Mouse (Mus musculus) midbrain, embryonic 10.5 days (tissue): ENCODE data around the gene Naxd. TPM values are rescaled to one million over a fixed set of nuclear protein-coding genes. Genes with fewer than 3 reads are reported as not detected.
"Not testable (repeated sequence)": the region's sequence is repeated elsewhere in the genome, so short reads cannot be mapped to it uniquely, and the experiment has no call there.

Experiments
- DNase-seq: peaks from one replicate; pipeline ENCODE4 v3.0.0-alpha.2; 2017; ENCODE audit warnings: low spot score
- H3K27ac ChIP-seq: fragments of 300-500 bp; sonication (generic); replicated peaks from 2 replicates; pipeline ENCODE4 v1.5.1; 2016; ENCODE audit warnings: mild to moderate bottlenecking
- H3K27me3 ChIP-seq: fragments of 300-500 bp; sonication (generic); 2 replicates; pipeline ENCODE4 v1.6.1; 2016; ENCODE audit warnings: low read depth, mild to moderate bottlenecking; ENCODE audit not compliant: poor library complexity, severe bottlenecking
- H3K36me3 ChIP-seq: fragments of 300-500 bp; sonication (generic); 2 replicates; pipeline ENCODE4 v1.6.1; 2016; ENCODE audit warnings: mild to moderate bottlenecking, moderate library complexity
- H3K4me1 ChIP-seq: fragments of 300-500 bp; sonication (generic); 2 replicates; pipeline ENCODE4 v1.6.1; 2016
- H3K4me3 ChIP-seq: fragments of 300-500 bp; sonication (generic); 2 replicates; pipeline ENCODE4 v1.5.1; 2016; ENCODE audit warnings: mild to moderate bottlenecking, moderate library complexity
- H3K9me3 ChIP-seq: fragments of 300-500 bp; sonication (generic); replicated peaks from 2 replicates; pipeline ENCODE4 v1.6.1; 2016; ENCODE audit warnings: mild to moderate bottlenecking
- WGBS: fragments of 180-500 bp; shearing (Covaris S2); methylation state at CpG from one replicate; pipeline ENCODE4 v1.1.7; 2016; 5-methylcytosine and 5-hydroxymethylcytosine counted together
- polyA plus RNA-seq: library from polyadenylated mRNA; unstranded; fragments of >200 nt; fragmentation: Nextera tagmentation; extraction: Ambion mirVana; gene quantifications from 2 replicates; pipeline ENCODE4 v1.2.1, GENCODE M21; 2016

Naxd gene
- polyA plus RNA-seq, 1 experiment from 2014 or later, result 114 TPM

- no peak for DNase-seq
- Histone ChIP-seq H3K4me3 (no peak overlapping the region), H3K4me1 (peaks cover 21% of the 10 kb centered on the region), H3K27ac (no peak overlapping the region), H3K9me3 (no peaks in the 10 kb centered on the region), H3K36me3 (peaks cover 42% of the 10 kb centered on the region), H3K27me3 (no peaks in the 10 kb centered on the region)
- 79% methylated on average over 18 of the region's 18 CpGs for WGBS
Observed at GRCm38 (mm10) chr8:11530155-11530770, 33.0 kb downstream of the Naxd start.

GRCm38 (mm10) chr8:11530849-11531248, 33.5 kb downstream of the Naxd start:
- no peak overlapping the region for H3K27ac ChIP-seq
- WGBS, result 56% methylated on average over 4 of the region's 4 CpGs
- H3K27me3 ChIP-seq, result no peaks in the 10 kb centered on the region
- peaks cover 42% of the 10 kb centered on the region for H3K36me3 ChIP-seq
- H3K4me1 ChIP-seq, result peaks cover 27% of the 10 kb centered on the region
- DNase-seq, result no peak
- H3K4me3 ChIP-seq, result no peak overlapping the region
- H3K9me3 ChIP-seq, result no peaks in the 10 kb centered on the region

- Histone ChIP-seq H3K4me3 (no peak overlapping the region), H3K36me3 (peaks cover 47% of the 10 kb centered on the region), H3K27ac (peak overlapping the region; percentile 38; the same call in 1 of the 2 replicates), H3K27me3 (no peaks in the 10 kb centered on the region), H3K9me3 (no peaks in the 10 kb centered on the region), H3K4me1 (peaks cover 27% of the 10 kb centered on the region)
- no peak for DNase-seq
- WGBS, result 24% methylated on average over 9 of the region's 9 CpGs
Observed at GRCm38 (mm10) chr8:11534494-11534893, 37.2 kb downstream of the Naxd start.

DNA sequence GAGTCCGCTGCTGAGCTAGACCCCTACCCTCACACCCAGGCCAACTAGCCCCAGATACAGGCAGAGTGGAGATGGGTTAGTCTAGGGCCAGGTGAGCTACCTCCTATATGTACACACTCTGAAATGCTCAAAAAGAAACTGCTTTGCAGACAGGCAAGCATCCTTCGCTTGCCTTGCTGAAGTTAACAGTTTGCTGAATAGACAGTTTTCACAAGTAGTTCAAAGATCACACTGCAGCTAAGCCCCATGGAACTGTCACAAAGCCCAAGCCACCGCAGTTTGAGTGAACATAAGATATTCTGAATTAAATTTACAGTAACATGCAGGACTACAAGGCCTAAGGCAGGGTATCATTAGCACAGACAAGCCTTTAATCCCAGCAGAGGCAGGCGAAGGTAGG, 41.7 kb downstream of the Naxd start:
- H3K27me3 ChIP-seq, result no peaks in the 10 kb centered on the region
- 93% methylated on average over 4 of the region's 4 CpGs for WGBS
- no peak for DNase-seq
- H3K27ac ChIP-seq, result no peak overlapping the region
- H3K36me3 ChIP-seq, result peaks cover 56% of the 10 kb centered on the region
- no peaks in the 10 kb centered on the region for H3K9me3 ChIP-seq
- peaks cover 18% of the 10 kb centered on the region for H3K4me1 ChIP-seq
- H3K4me3 ChIP-seq, result no peak overlapping the region

DNA sequence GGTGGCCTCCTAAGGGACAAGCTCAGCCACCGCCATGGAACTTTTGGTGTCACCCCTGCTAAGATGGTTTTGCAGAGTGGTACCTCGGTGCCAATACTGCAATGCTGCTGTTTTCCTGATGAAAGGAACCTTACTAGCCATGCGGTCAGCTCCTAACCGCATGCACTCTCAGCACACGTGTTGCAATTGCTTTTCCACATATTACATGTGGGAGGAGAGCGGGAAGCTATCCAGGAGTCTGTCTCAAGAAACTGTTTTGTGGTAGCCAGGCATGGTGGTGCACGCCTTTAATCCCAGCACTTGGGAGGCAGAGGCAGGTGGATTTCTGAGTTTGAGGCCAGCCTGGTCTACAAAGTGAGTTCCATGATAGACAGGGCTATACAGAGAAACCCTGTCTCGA, 42.9 kb downstream of the Naxd start:
- 96% methylated on average over 8 of the region's 8 CpGs for WGBS
- no peak overlapping the region for H3K4me3 ChIP-seq
- H3K4me1 ChIP-seq, result peaks cover 7% of the 10 kb centered on the region
- H3K9me3 ChIP-seq, result no peaks in the 10 kb centered on the region
- no peaks in the 10 kb centered on the region for H3K27me3 ChIP-seq
- no peak overlapping the region for H3K27ac ChIP-seq
- DNase-seq, result no peak
- peaks cover 51% of the 10 kb centered on the region for H3K36me3 ChIP-seq

- H3K9me3 ChIP-seq, result no peaks in the 10 kb centered on the region
- 95% methylated on average over 12 of the region's 12 CpGs for WGBS
- H3K36me3 ChIP-seq, result peaks cover 50% of the 10 kb centered on the region
Observed at GRCm38 (mm10) chr8:11542031-11542430, 44.7 kb downstream of the Naxd start.

DNA sequence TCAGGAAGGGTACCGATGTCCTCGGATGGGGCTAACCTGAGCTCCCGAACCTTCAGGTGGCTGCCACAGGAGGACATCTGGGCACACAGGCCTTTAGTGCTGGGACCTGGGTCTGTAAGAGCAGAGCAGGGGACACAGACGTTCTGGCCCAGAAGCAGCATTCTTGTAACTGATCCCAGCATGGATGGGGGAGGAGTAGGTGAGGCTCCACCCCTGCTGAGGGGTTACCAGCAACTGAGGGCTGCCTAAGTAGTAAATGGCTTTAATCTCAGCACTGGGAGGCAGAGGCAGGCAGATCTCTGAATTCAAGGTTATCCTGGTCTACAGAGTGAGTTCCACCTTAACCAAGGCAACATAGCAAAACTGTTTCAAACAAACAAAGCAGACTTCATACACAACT, 45.6 kb downstream of the Naxd start:
- Histone ChIP-seq H3K27me3 (no peaks in the 10 kb centered on the region), H3K27ac (no peak overlapping the region), H3K4me3 (no peak overlapping the region), H3K9me3 (no peaks in the 10 kb centered on the region), H3K4me1 (no peaks in the 10 kb centered on the region), H3K36me3 (peaks cover 50% of the 10 kb centered on the region)
- DNase-seq, result no peak
- 88% methylated on average over 4 of the region's 4 CpGs for WGBS

More at GRCm38 (mm10) chr8:11542031-11542430, 44.7 kb downstream of the Naxd start:
- no peak for DNase-seq
- H3K4me1 ChIP-seq, result no peaks in the 10 kb centered on the region
- H3K27me3 ChIP-seq, result no peaks in the 10 kb centered on the region
- no peak overlapping the region for H3K27ac ChIP-seq
- H3K4me3 ChIP-seq, result no peak overlapping the region

GRCm38 (mm10) chr8:11544386-11544785, 47.1 kb downstream of the Naxd start:
- Histone ChIP-seq H3K4me1 (no peaks in the 10 kb centered on the region), H3K36me3 (peaks cover 50% of the 10 kb centered on the region), H3K27ac (no peak overlapping the region), H3K27me3 (no peaks in the 10 kb centered on the region), H3K4me3 (no peak overlapping the region), H3K9me3 (no peaks in the 10 kb centered on the region)
- no peak for DNase-seq
- WGBS, result 48% methylated on average over 3 of the region's 3 CpGs

- Histone ChIP-seq H3K27me3 (no peaks in the 10 kb centered on the region), H3K36me3 (peaks cover 25% of the 10 kb centered on the region), H3K27ac (no peak overlapping the region), H3K4me1 (peaks cover 20% of the 10 kb centered on the region), H3K4me3 (no peak overlapping the region), H3K9me3 (no peaks in the 10 kb centered on the region)
- DNase-seq, result no peak
- 60% methylated on average over 6 of the region's 6 CpGs for WGBS
Observed at GRCm38 (mm10) chr8:11547063-11547462, 49.8 kb downstream of the Naxd start.

DNA sequence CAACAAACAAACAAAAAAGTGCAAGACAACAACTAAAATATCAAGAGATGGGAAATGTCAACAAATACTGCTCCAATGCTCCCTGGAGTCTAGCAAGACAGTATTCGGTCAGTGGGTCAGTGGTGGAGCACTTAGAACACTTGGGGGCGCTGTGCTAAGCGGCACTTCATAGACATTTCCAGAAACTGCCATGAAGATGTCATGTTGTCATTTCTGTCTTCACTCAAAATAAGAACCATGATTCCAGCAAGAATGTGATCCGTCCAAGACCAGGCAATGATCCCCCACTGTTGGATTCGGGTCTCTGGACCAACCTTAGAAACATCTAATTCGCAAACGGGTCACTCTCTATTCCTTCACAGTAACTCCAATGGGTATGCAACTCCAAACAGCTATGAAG, 52.4 kb downstream of the Naxd start:
- Histone ChIP-seq H3K27me3 (no peaks in the 10 kb centered on the region), H3K9me3 (no peaks in the 10 kb centered on the region), H3K4me1 (peaks cover 31% of the 10 kb centered on the region), H3K36me3 (peaks cover 11% of the 10 kb centered on the region; the same call in 1 of the 2 replicates), H3K27ac (0 out of 2 replicates have a peak overlapping the region, but pooled peaks have one; percentile 90), H3K4me3 (peak overlapping the region; percentile 87)
- 18% methylated on average over 7 of the region's 7 CpGs for WGBS
- DNase-seq, result peak; percentile 58

DNA sequence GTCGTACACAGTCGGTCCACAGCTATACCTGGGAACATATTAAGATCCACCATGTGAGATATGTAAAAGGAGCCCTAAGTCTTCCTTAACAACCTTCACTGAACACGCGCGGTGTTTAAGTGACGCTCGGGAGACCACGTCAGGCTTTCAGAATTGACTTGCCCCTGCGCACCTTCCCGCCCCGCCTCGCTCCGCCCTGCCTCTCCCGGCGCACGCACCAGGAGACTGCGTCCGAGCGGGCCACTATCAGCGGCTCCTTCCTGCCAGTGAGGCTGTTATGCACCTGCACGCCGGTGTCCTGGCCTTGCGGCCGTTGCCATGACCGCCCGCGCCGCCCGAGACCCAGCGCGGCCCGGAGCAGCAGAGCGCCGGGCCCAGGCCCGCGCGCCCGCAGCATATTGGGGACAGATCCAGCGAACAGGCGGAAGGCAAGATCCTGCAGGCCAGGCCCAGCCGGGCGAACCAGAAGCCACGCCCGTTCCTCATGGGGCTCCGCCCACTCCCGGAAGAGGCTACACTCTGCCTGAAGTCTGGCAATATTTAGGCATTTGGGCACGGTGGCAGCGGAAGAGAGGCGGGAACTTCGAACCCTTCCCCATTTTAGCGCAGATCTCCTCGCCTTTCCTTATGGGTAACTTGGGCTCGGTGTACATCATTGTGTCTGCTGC, 53.1 kb downstream of the Naxd start, which contains the start of gene Cars2:
Cars2 (minus strand) TSS at position 503 of the 668 bp plus-strand sequence.
- peak within 1 kb of the TSS; percentile 90 for H3K27ac ChIP-seq
- peaks cover 36% of the 10 kb centered on the region for H3K4me1 ChIP-seq
- no peaks in the 10 kb centered on the region for H3K27me3 ChIP-seq
- DNase-seq, result peak; percentile 88
- WGBS, result under 1% methylated on average over 53 of the region's 53 CpGs
- peaks cover 8% of the 10 kb centered on the region; the same call in 1 of the 2 replicates for H3K36me3 ChIP-seq
- H3K4me3 ChIP-seq, result peak within 1 kb of the TSS; percentile 87
- no peaks in the 10 kb centered on the region for H3K9me3 ChIP-seq

- H3K9me3 ChIP-seq, H3K27me3 ChIP-seq, H3K36me3 ChIP-seq, DNase-seq, H3K4me3 ChIP-seq, H3K27ac ChIP-seq: not testable (repeated sequence)
- 86% methylated on average over 4 of the region's 4 CpGs for WGBS
- peaks cover 36% of the 10 kb centered on the region for H3K4me1 ChIP-seq
Observed at GRCm38 (mm10) chr8:11551497-11551896, 54.2 kb downstream of the Naxd start.

DNA sequence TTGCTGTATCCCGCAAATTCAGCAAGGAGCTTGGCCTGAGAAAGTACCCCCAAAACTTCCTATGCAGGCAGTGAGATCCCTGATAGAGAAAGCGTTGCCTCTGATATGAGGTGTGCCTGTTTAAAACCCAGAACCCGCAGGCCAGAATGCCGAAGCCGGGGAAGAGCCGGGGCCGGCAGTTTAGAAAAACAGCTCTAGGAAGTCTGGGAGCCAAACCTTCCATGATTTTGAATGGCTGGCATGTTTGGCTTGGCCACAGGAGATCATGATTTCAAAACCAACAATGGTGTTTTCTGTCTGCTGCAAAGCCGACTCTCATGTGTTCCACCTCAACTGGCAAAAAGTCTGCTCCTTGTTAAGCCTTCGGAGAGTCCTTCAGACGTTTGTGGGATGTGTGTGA, 55.1 kb downstream of the Naxd start:
- H3K27me3 ChIP-seq, result no peaks in the 10 kb centered on the region
- H3K4me3 ChIP-seq, result no peak overlapping the region
- no peak overlapping the region for H3K27ac ChIP-seq
- H3K9me3 ChIP-seq, result no peaks in the 10 kb centered on the region
- H3K4me1 ChIP-seq, result peaks cover 36% of the 10 kb centered on the region
- no peaks in the 10 kb centered on the region for H3K36me3 ChIP-seq
- no peak for DNase-seq
- WGBS, result 84% methylated on average over 10 of the region's 10 CpGs
